Mouse (Mus musculus): ENCODE measurements at regions not wholly inside any gene's neighbourhood (a gene's known extent, or its start where the extent isn't known, plus 50 kb on each side); places are given as distances from the start of the nearest gene placed in this dataset.

DNA sequence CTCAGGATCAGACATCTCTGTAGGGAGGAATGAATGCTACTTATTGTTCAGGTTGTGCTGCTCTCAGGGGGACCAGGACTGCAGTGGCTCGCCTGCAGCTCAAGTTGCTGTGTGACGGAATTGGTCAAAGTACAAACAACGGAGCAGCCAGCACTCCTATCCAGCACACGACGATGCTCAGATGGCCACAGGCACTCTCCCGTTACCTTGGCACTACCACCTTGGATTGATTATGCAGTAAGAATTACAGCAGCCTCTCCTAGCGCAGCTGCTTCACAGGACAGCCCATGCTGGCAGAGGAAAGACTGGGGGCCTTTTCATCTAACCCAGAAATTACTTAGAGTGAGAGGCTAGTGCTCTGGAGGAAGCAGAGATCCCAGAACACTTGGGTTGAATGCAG, 226.5 kb downstream of the Maf start:
- no peaks in the 10 kb centered on the region for H3K79me2 ChIP-seq (ENCODE audit: control insufficient read depth, insufficient read depth, low read length, poor library complexity)
- no peaks in the 10 kb centered on the region for H3K9me3 ChIP-seq (replicated peaks; ENCODE audit: insufficient read depth, low read length)
- H3K9ac ChIP-seq (ENCODE audit: control insufficient read depth, low read depth, low read length, poor library complexity, severe bottlenecking), result no peak overlapping the region
- no peaks in the 10 kb centered on the region for H3K27me3 ChIP-seq (ENCODE audit: control insufficient read depth in 1 of 2, insufficient read depth in 2 of 2, low read length in 2 of 2)
- H3K36me3 ChIP-seq (ENCODE audit: control insufficient read depth in 1 of 2, insufficient read depth in 2 of 2, low read length in 2 of 2), result no peaks in the 10 kb centered on the region
- no peak overlapping the region for H3K27ac ChIP-seq (ENCODE audit: control insufficient read depth, low read depth, low read length)
- TF ChIP-seq POLR2AphosphoS5 (IDR thresholded peaks at IDR 0.05; ENCODE audit: borderline replicate concordance, low read depth, low read length) (no peak), TCF12 (IDR thresholded peaks at IDR 0.05; ENCODE audit: low read depth, low read length) (no peak), MYB (IDR thresholded peaks at IDR 0.05; ENCODE audit: low read depth, low read length) (no peak), ELF1 (IDR thresholded peaks at IDR 0.05; ENCODE audit: low read depth, low read length) (no peak), MAZ (IDR thresholded peaks at IDR 0.05; ENCODE audit: low read depth, low read length) (no peak), NRF1 (IDR thresholded peaks at IDR 0.05; ENCODE audit: insufficient read depth, low read depth, low read length, poor library complexity, severe bottlenecking) (no peak), GATA1 (IDR thresholded peaks at IDR 0.05; ENCODE audit: low read depth, low read length) (no peak)
- H3K4me1 ChIP-seq (ENCODE audit: control insufficient read depth in 1 of 2, insufficient read depth in 2 of 2, low read length in 2 of 2), result no peaks in the 10 kb centered on the region
- H3K4me3 ChIP-seq (ENCODE audit: control insufficient read depth in 1 of 2, insufficient read depth in 1 of 2, low read depth in 2 of 2, low read length in 2 of 2), result no peak overlapping the region
- no peak for DNase-seq (ENCODE audit: low read depth, low spot score)

DNA sequence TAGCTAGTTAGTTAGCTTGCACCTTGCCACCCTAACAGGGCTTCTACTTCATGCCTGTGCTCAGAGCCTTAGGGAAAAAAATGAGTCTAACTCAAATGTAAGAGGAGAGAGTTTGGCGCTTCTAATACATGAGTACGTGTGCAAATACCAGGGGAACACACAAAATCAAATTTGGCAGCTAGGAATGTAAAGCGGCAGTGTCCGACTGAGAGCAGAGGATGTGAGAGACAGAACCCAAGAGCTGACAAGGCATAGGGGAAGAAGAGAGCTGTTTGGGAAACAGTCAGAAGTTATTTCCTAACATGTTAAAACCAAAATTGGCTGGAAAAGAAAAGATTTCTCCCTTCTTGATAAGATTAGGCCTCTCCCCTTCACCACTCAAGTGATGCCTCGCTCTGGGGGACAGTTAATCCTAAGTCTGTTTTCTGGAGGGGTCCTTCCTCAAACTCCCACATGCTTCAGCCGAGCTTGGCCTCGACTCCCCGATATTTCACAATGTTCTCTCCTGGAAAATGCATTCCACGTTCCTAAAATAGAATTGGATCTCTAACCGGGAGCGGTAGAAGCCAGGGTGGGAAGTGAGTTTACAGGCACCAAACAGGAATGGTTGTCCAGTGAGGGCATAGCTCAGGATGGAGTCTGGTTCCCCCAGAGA, 229.1 kb downstream of the Maf start:
- Histone ChIP-seq H3K36me3 (ENCODE audit: control insufficient read depth in 1 of 2, insufficient read depth in 2 of 2, low read length in 2 of 2) (no peaks in the 10 kb centered on the region), H3K9me3 (replicated peaks; ENCODE audit: insufficient read depth, low read length) (no peaks in the 10 kb centered on the region), H3K27me3 (ENCODE audit: control insufficient read depth in 1 of 2, insufficient read depth in 2 of 2, low read length in 2 of 2) (no peaks in the 10 kb centered on the region), H3K9ac (ENCODE audit: control insufficient read depth, low read depth, low read length, poor library complexity, severe bottlenecking) (no peak overlapping the region), H3K4me3 (ENCODE audit: control insufficient read depth in 1 of 2, insufficient read depth in 1 of 2, low read depth in 2 of 2, low read length in 2 of 2) (no peak overlapping the region), H3K27ac (ENCODE audit: control insufficient read depth, low read depth, low read length) (no peak overlapping the region), H3K4me1 (ENCODE audit: control insufficient read depth in 1 of 2, insufficient read depth in 2 of 2, low read length in 2 of 2) (no peaks in the 10 kb centered on the region), H3K79me2 (ENCODE audit: control insufficient read depth, insufficient read depth, low read length, poor library complexity) (no peaks in the 10 kb centered on the region)
- no peak for DNase-seq (ENCODE audit: low read depth, low spot score)
- TF ChIP-seq ZMIZ1 (IDR thresholded peaks at IDR 0.05; ENCODE audit: low read depth, low read length) (no peak), USF1 (IDR thresholded peaks at IDR 0.05; ENCODE audit: low read depth, low read length) (no peak), BHLHE40 (IDR thresholded peaks at IDR 0.05; ENCODE audit: borderline replicate concordance, low read depth, low read length) (no peak), RAD21 (IDR thresholded peaks at IDR 0.05; ENCODE audit: low read depth, low read length) (no peak), ZC3H11A (IDR thresholded peaks at IDR 0.05; ENCODE audit: low read depth, low read length) (no peak), SMC3 (IDR thresholded peaks at IDR 0.05; ENCODE audit: low read depth, low read length) (no peak), SIN3A (IDR thresholded peaks at IDR 0.05; ENCODE audit: low read length) (no peak), MEF2A (IDR thresholded peaks at IDR 0.05; ENCODE audit: extremely low read depth, insufficient replicate concordance, low read depth, low read length, poor library complexity, severe bottlenecking) (no peak), GATA1 (IDR thresholded peaks at IDR 0.05; ENCODE audit: low read depth, low read length) (no peak), MYB (IDR thresholded peaks at IDR 0.05; ENCODE audit: low read depth, low read length) (no peak), CHD1 (IDR thresholded peaks at IDR 0.05; ENCODE audit: low read depth, low read length) (no peak), ELF1 (IDR thresholded peaks at IDR 0.05; ENCODE audit: low read depth, low read length) (no peak), ZNF384 (IDR thresholded peaks at IDR 0.05; ENCODE audit: low read depth, low read length) (no peak), TBP (IDR thresholded peaks at IDR 0.05; ENCODE audit: low read depth, low read length) (no peak), USF2 (IDR thresholded peaks at IDR 0.05; ENCODE audit: borderline replicate concordance in 1 of 2, insufficient read depth in 1 of 2, low read depth in 1 of 2, low read length in 2 of 2) (no peak), NRF1 (IDR thresholded peaks at IDR 0.05; ENCODE audit: insufficient read depth, low read depth, low read length, poor library complexity, severe bottlenecking) (no peak), GABPA (IDR thresholded peaks at IDR 0.05; ENCODE audit: low read depth, low read length) (no peak), MAZ (IDR thresholded peaks at IDR 0.05; ENCODE audit: low read depth, low read length) (no peak)

Measured in MEL (cell line).